Mouse (Mus musculus): ENCODE measurements around the gene Dido1. TPM values are rescaled to one million over a fixed set of nuclear protein-coding genes. Genes with fewer than 3 reads are reported as not detected.

The Dido1 gene
- polyA plus RNA-seq, 1 experiment from 2014 or later = 8.7 TPM

GRCm38 (mm10) chr2:180737984-180738383 is 28.2 kb upstream of the Dido1 start:
- 69% methylated on average over 2 of the region's 2 CpGs for WGBS (ENCODE audit: insufficient replicate concordance)
- TF ChIP-seq CTCF (IDR thresholded peaks at IDR 0.05; ENCODE audit: low read depth) = no peak
- TF ChIP-seq EP300 (IDR thresholded peaks at IDR 0.05; ENCODE audit: low read depth) = no peak
- ATAC-seq (no peak), DNase-seq (no peak)
- no peaks in the 10 kb centered on the region for H3K27me3 ChIP-seq (ENCODE audit: insufficient read depth, low read length)
- no peak overlapping the region for H3K27ac ChIP-seq (ENCODE audit: low read depth)
- H3K4me3 ChIP-seq (ENCODE audit: low read depth, low read length) = no peak overlapping the region
- no peaks in the 10 kb centered on the region for H3K9me3 ChIP-seq (ENCODE audit: low read length)
- no peaks in the 10 kb centered on the region for H3K4me1 ChIP-seq (ENCODE audit: insufficient read depth)
- no peak overlapping the region for H3K4me2 ChIP-seq (ENCODE audit: low read depth, low read length)
- H3K36me3 ChIP-seq (replicated peaks; ENCODE audit: insufficient read depth, low read length) = peaks cover 11% of the 10 kb centered on the region; the same call in 1 of the 2 replicates
- H3K9ac ChIP-seq (replicated peaks) = no peak overlapping the region

GRCm38 (mm10) chr2:180735232-180735631 is 25.4 kb upstream of the Dido1 start:
- ATAC-seq (no peak), DNase-seq (no peak)
- Histone ChIP-seq H3K27me3 (ENCODE audit: insufficient read depth, low read length) (no peaks in the 10 kb centered on the region), H3K9ac (replicated peaks) (no peak overlapping the region), H3K4me3 (ENCODE audit: low read depth, low read length) (no peak overlapping the region), H3K36me3 (replicated peaks; ENCODE audit: insufficient read depth, low read length) (peaks cover 11% of the 10 kb centered on the region; the same call in 1 of the 2 replicates), H3K27ac (ENCODE audit: low read depth) (no peak overlapping the region), H3K4me1 (ENCODE audit: insufficient read depth) (peaks cover 6% of the 10 kb centered on the region; the same call in 1 of the 2 replicates), H3K4me2 (ENCODE audit: low read depth, low read length) (no peak overlapping the region), H3K9me3 (ENCODE audit: low read length) (no peaks in the 10 kb centered on the region)
- WGBS (ENCODE audit: insufficient replicate concordance) = 70% methylated on average over 7 of the region's 7 CpGs
- TF ChIP-seq EP300 (IDR thresholded peaks at IDR 0.05; ENCODE audit: low read depth) (no peak), CTCF (IDR thresholded peaks at IDR 0.05; ENCODE audit: low read depth) (no peak)

GRCm38 (mm10) chr2:180731984-180732383 is 22.2 kb upstream of the Dido1 start:
- Histone ChIP-seq H3K9me3 (ENCODE audit: low read length) (no peaks in the 10 kb centered on the region), H3K9ac (replicated peaks) (no peak overlapping the region), H3K4me2 (ENCODE audit: low read depth, low read length) (peak overlapping the region; percentile 30; the same call in 1 of the 2 replicates), H3K4me3 (ENCODE audit: low read depth, low read length) (no peak overlapping the region), H3K27me3 (ENCODE audit: insufficient read depth, low read length) (no peaks in the 10 kb centered on the region), H3K4me1 (ENCODE audit: insufficient read depth) (peaks cover 28% of the 10 kb centered on the region), H3K27ac (ENCODE audit: low read depth) (no peak overlapping the region), H3K36me3 (replicated peaks; ENCODE audit: insufficient read depth, low read length) (peaks cover 6% of the 10 kb centered on the region; the same call in 1 of the 2 replicates)
- 36% methylated on average over 6 of the region's 6 CpGs for WGBS (ENCODE audit: insufficient replicate concordance)
- no peak for DNase-seq
- no peak for ATAC-seq
- TF ChIP-seq CTCF (IDR thresholded peaks at IDR 0.05; ENCODE audit: low read depth) (no peak), EP300 (IDR thresholded peaks at IDR 0.05; ENCODE audit: low read depth) (no peak)

GRCm38 (mm10) chr2:180731036-180731435 is 21.2 kb upstream of the Dido1 start:
- 47% methylated on average over 3 of the region's 3 CpGs for WGBS (ENCODE audit: insufficient replicate concordance)
- Histone ChIP-seq H3K27ac (ENCODE audit: low read depth) (no peak overlapping the region), H3K9ac (replicated peaks) (no peak overlapping the region), H3K4me1 (ENCODE audit: insufficient read depth) (peaks cover 37% of the 10 kb centered on the region), H3K4me2 (ENCODE audit: low read depth, low read length) (no peak overlapping the region), H3K36me3 (replicated peaks; ENCODE audit: insufficient read depth, low read length) (peaks cover 6% of the 10 kb centered on the region; the same call in 1 of the 2 replicates), H3K9me3 (ENCODE audit: low read length) (no peaks in the 10 kb centered on the region), H3K4me3 (ENCODE audit: low read depth, low read length) (no peak overlapping the region), H3K27me3 (ENCODE audit: insufficient read depth, low read length) (no peaks in the 10 kb centered on the region)
- TF ChIP-seq CTCF (IDR thresholded peaks at IDR 0.05; ENCODE audit: low read depth) (no peak), EP300 (IDR thresholded peaks at IDR 0.05; ENCODE audit: low read depth) (no peak)
- no peak for DNase-seq
- ATAC-seq = no peak

GRCm38 (mm10) chr2:180727613-180728021 is 17.8 kb upstream of the Dido1 start:
- TF ChIP-seq EP300 (IDR thresholded peaks at IDR 0.05; ENCODE audit: low read depth) = no peak
- TF ChIP-seq CTCF (IDR thresholded peaks at IDR 0.05; ENCODE audit: low read depth) = no peak
- H3K4me2 ChIP-seq (ENCODE audit: low read depth, low read length) = peak overlapping the region; percentile 83; the same call in 1 of the 2 replicates
- H3K27me3 ChIP-seq (ENCODE audit: insufficient read depth, low read length) = no peaks in the 10 kb centered on the region
- peaks cover 60% of the 10 kb centered on the region for H3K4me1 ChIP-seq (ENCODE audit: insufficient read depth)
- H3K4me3 ChIP-seq (ENCODE audit: low read depth, low read length) = no peak overlapping the region
- WGBS (ENCODE audit: insufficient replicate concordance) = 35% methylated on average over 4 of the region's 4 CpGs
- H3K36me3 ChIP-seq (replicated peaks; ENCODE audit: insufficient read depth, low read length) = peaks cover 11% of the 10 kb centered on the region; the same call in 1 of the 2 replicates
- H3K27ac ChIP-seq (ENCODE audit: low read depth) = peak overlapping the region; percentile 92; the same call in 1 of the 2 replicates
- H3K9ac ChIP-seq (replicated peaks) = no peak overlapping the region
- DNase-seq (no peak), ATAC-seq (no peak)
- no peaks in the 10 kb centered on the region for H3K9me3 ChIP-seq (ENCODE audit: low read length)

GRCm38 (mm10) chr2:180726658-180727442 is 17.1 kb upstream of the Dido1 start:
- peak; percentile 56 for DNase-seq
- peaks cover 60% of the 10 kb centered on the region for H3K4me1 ChIP-seq (ENCODE audit: insufficient read depth)

More at GRCm38 (mm10) chr2:180726658-180727442, 17.1 kb upstream of the Dido1 start:
- Histone ChIP-seq H3K4me3 (ENCODE audit: low read depth, low read length) (no peak overlapping the region), H3K9me3 (ENCODE audit: low read length) (no peaks in the 10 kb centered on the region), H3K4me2 (ENCODE audit: low read depth, low read length) (peak overlapping the region; percentile 83), H3K9ac (replicated peaks) (no peak overlapping the region; the same call in 1 of the 2 replicates), H3K36me3 (replicated peaks; ENCODE audit: insufficient read depth, low read length) (peaks cover 18% of the 10 kb centered on the region), H3K27me3 (ENCODE audit: insufficient read depth, low read length) (no peaks in the 10 kb centered on the region), H3K27ac (ENCODE audit: low read depth) (peak overlapping the region; percentile 92)
- TF ChIP-seq CTCF (IDR thresholded peaks at IDR 0.05; ENCODE audit: low read depth) (no peak), EP300 (IDR thresholded peaks at IDR 0.05; ENCODE audit: low read depth) (no peak)
- ATAC-seq = peak; percentile 33; the same call in 1 of the 2 replicates
- WGBS (ENCODE audit: insufficient replicate concordance) = 10% methylated on average over 6 of the region's 6 CpGs
